1 mouse cellular context compared by ENCODE assay signal in the genomic region with DNA sequence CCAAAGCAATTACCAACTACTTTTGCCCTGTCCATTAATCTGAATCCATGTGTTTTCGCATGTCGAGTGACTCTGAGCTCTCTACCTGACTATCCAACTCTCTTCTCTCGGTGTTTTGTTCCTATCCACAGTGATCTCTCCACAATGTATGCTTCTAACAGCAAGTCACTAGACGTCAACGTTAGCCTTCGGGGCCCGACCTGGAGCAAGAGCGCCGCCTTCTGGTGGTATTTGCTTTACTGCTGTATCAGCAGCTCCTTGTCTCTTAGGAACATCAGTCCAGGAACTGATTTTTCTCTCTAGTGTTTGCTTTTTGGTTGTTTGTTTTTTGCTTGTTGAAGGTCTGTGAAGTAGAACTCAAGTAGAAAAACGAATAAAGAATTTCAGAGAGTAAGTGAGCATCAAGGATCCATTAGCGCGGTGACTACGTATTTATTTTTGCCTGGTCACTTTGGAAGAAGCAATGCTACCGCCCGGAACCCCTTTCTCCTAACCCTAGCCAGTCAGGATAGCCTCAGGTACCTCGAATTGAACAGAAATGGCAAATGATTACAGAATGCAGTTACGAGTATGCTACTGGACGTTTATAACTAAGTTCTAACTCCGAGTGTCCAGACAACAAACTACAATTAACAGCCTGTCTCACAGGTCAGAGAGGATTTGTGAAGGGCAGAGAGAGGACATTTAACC.
TF ChIP-seq lines count a peak whose summit lies in the region.

No protein-coding gene starts in this region.

TF ChIP-seq in C2C12, 6 proteins besides CTCF, POLR2A, EP300 and RAD21:
- no peak for TF ChIP-seq MAX (IDR thresholded peaks at IDR 0.05)
- no peak for TF ChIP-seq FOSL1 (IDR thresholded peaks at IDR 0.05; ENCODE audit: insufficient read depth, low read length, poor library complexity, severe bottlenecking)
- TF ChIP-seq MYOG (IDR thresholded peaks at IDR 0.05; ENCODE audit: control insufficient read depth, extremely low read depth, insufficient read length): no peak
- no peak for TF ChIP-seq USF1 (IDR thresholded peaks at IDR 0.05; ENCODE audit: low read depth)
TF ChIP-seq in C2C12: peak in this region for 0.
